Mouse (Mus musculus) myocyte (in vitro differentiated cells): ENCODE data around the gene Cd248. TPM values are rescaled to one million over a fixed set of nuclear protein-coding genes. Genes with fewer than 3 reads are reported as not detected.

Source experiments
- H3K27me3 ChIP-seq: one replicate; pipeline ENCODE4 v1.6.1; 2011; ENCODE audit not compliant: control insufficient read depth, insufficient read depth, insufficient read length
- H3K36me3 ChIP-seq: one replicate; pipeline ENCODE4 v1.6.1; 2011; ENCODE audit not compliant: control insufficient read depth, insufficient read depth
- H3K4me2 ChIP-seq: one replicate; pipeline ENCODE4 v1.6.1; 2011; ENCODE audit warnings: low read depth, control low read depth
- H3K4me3 ChIP-seq: one replicate; pipeline ENCODE4 v1.5.1; 2011; ENCODE audit warnings: mild to moderate bottlenecking, control low read depth, moderate library complexity
- H3K79me2 ChIP-seq: one replicate; pipeline ENCODE4 v1.6.1; 2011; ENCODE audit not compliant: control insufficient read depth, insufficient read depth
- H3ac ChIP-seq: one replicate; pipeline ENCODE4 v1.6.1; 2011; ENCODE audit not compliant: control insufficient read depth, insufficient read length
- CEBPB ChIP-seq: IDR thresholded peaks from 2 replicates; pipeline ENCODE4 v1.6.1; 2011; ENCODE audit warnings: mild to moderate bottlenecking, moderate library complexity; ENCODE audit not compliant: poor library complexity, insufficient read depth, severe bottlenecking
- E2F4 ChIP-seq: IDR thresholded peaks from one replicate; pipeline ENCODE4 v1.6.1; 2011; ENCODE audit warnings: mild to moderate bottlenecking, control low read depth, moderate library complexity; ENCODE audit not compliant: insufficient read depth
- MAX ChIP-seq: IDR thresholded peaks from one replicate; pipeline ENCODE4 v1.6.1; 2011; ENCODE audit warnings: low read depth, mild to moderate bottlenecking, control low read depth
- MYOD1 ChIP-seq, 3 experiments: IDR thresholded peaks; one replicate each; pipeline ENCODE4 v1.6.1; 2011; ENCODE audit warnings: control low read depth in 2 of 3, low read depth in 2 of 3, mild to moderate bottlenecking in 2 of 3, moderate library complexity in 1 of 3; ENCODE audit not compliant: insufficient read length in 2 of 3, control insufficient read depth in 1 of 3
- MYOG ChIP-seq, 3 experiments: IDR thresholded peaks; one replicate each; pipeline ENCODE4 v1.6.1; 2011; ENCODE audit warnings: control low read depth in 2 of 3, low read depth in 2 of 3, mild to moderate bottlenecking in 2 of 3; ENCODE audit not compliant: insufficient read length in 2 of 3, control insufficient read depth in 1 of 3, insufficient read depth in 1 of 3
- POLR2A ChIP-seq: IDR thresholded peaks from one replicate; pipeline ENCODE4 v1.6.1; 2011; ENCODE audit warnings: low read depth, mild to moderate bottlenecking, control low read depth, moderate library complexity; ENCODE audit not compliant: insufficient read length
- POLR2AphosphoS2 ChIP-seq: IDR thresholded peaks from one replicate; pipeline ENCODE4 v1.6.1; 2011; ENCODE audit warnings: low read depth, control low read depth; ENCODE audit not compliant: insufficient read length
- REST ChIP-seq: IDR thresholded peaks from one replicate; pipeline ENCODE4 v1.6.1; 2011; ENCODE audit warnings: mild to moderate bottlenecking, control low read depth, moderate library complexity; ENCODE audit not compliant: insufficient read depth, insufficient read length
- SRF ChIP-seq: IDR thresholded peaks from one replicate; pipeline ENCODE4 v1.6.1; 2011; ENCODE audit warnings: low read depth; ENCODE audit not compliant: control insufficient read depth, insufficient read length
- TCF12 ChIP-seq: IDR thresholded peaks from one replicate; pipeline ENCODE4 v1.6.1; 2011; ENCODE audit warnings: mild to moderate bottlenecking, control low read depth; ENCODE audit not compliant: poor library complexity, insufficient read depth, severe bottlenecking
- TCF3 ChIP-seq: IDR thresholded peaks from one replicate; pipeline ENCODE4 v1.6.1; 2011; ENCODE audit warnings: low read depth, control low read depth; ENCODE audit not compliant: insufficient read length
- USF1 ChIP-seq: IDR thresholded peaks from one replicate; pipeline ENCODE4 v1.6.1; 2011; ENCODE audit warnings: low read depth, mild to moderate bottlenecking, control low read depth, moderate library complexity
- polyA plus RNA-seq: library from polyadenylated mRNA; unstranded; fragments of >200 nt; fragmentation: generic; extraction: Trizol; gene quantifications from one replicate; pipeline ENCODE4 v1.2.1, GENCODE M21; 2012; ENCODE audit warnings: missing spikeins

Cd248 gene
- polyA plus RNA-seq, 1 experiment, result 10.4 TPM

GRCm38 (mm10) chr19:5092083-5092482 is 24.2 kb downstream of the Cd248 start:
- no peak overlapping the region for H3K4me2 ChIP-seq
- H3K27me3 ChIP-seq, result no peaks in the 10 kb centered on the region
- H3K36me3 ChIP-seq, result no peaks in the 10 kb centered on the region
- TF ChIP-seq POLR2AphosphoS2 (no peak), SRF (no peak)
- H3K4me3 ChIP-seq, result no peak overlapping the region
- H3K79me2 ChIP-seq, result no peaks in the 10 kb centered on the region
- H3ac ChIP-seq, result no peak overlapping the region

- H3K4me3 ChIP-seq, result no peak overlapping the region
- H3K79me2 ChIP-seq, result no peaks in the 10 kb centered on the region
- no peak for TF ChIP-seq CEBPB
- no peak for TF ChIP-seq REST
- TF ChIP-seq POLR2AphosphoS2, result no peak
- TF ChIP-seq SRF, result no peak
- TF ChIP-seq MYOD1 (IDR thresholded peaks at IDR 0.05; ENCODE audit: control insufficient read depth in 1 of 3, insufficient read length in 2 of 3, low read depth in 2 of 3), result no peak
- TF ChIP-seq MAX, result no peak
- no peak for TF ChIP-seq POLR2A
- TF ChIP-seq TCF3, result no peak
- TF ChIP-seq TCF12, result no peak
- no peak for TF ChIP-seq MYOG (IDR thresholded peaks at IDR 0.05; ENCODE audit: control insufficient read depth in 1 of 3, insufficient read depth in 1 of 3, insufficient read length in 2 of 3, low read depth in 2 of 3)
- no peak for TF ChIP-seq E2F4
- TF ChIP-seq USF1, result no peak
- H3ac ChIP-seq, result no peak overlapping the region
- H3K36me3 ChIP-seq, result no peaks in the 10 kb centered on the region
- no peaks in the 10 kb centered on the region for H3K27me3 ChIP-seq
- no peak overlapping the region for H3K4me2 ChIP-seq
Observed at GRCm38 (mm10) chr19:5093481-5094242, 25.8 kb downstream of the Cd248 start.

DNA sequence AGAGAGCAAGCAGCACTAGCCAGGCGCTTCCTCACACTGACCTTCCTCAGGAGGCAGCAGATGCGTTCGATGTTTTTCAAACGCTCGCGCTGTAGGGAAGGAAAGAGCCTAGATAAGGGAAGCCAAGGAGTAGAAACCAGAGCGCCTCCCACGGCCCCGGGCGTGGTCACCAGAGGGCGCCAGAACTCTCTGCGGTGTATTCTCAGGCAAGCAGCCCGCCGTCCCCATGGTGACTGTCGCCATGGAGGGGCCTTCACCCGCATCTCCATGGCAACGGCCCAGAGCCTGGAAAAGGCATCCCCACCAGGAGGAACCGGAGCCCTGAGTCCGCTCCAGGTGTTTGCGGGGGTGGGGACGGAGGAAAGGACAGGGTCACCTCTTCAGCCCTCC is 26.4 kb downstream of the Cd248 start:
- no peak overlapping the region for H3ac ChIP-seq
- TF ChIP-seq REST (no peak), MAX (no peak), MYOG (IDR thresholded peaks at IDR 0.05; ENCODE audit: control insufficient read depth in 1 of 3, insufficient read depth in 1 of 3, insufficient read length in 2 of 3, low read depth in 2 of 3) (no peak), TCF12 (no peak), E2F4 (no peak), POLR2AphosphoS2 (peak; percentile 83)
- H3K36me3 ChIP-seq, result no peaks in the 10 kb centered on the region
- no peaks in the 10 kb centered on the region for H3K79me2 ChIP-seq
- H3K27me3 ChIP-seq, result no peaks in the 10 kb centered on the region
- no peak overlapping the region for H3K4me3 ChIP-seq
- H3K4me2 ChIP-seq, result no peak overlapping the region

- Histone ChIP-seq H3K4me2 (no peak overlapping the region), H3K36me3 (no peaks in the 10 kb centered on the region), H3ac (no peak overlapping the region), H3K27me3 (no peaks in the 10 kb centered on the region), H3K79me2 (no peaks in the 10 kb centered on the region), H3K4me3 (no peak overlapping the region)
- TF ChIP-seq CEBPB (no peak), POLR2AphosphoS2 (peak; percentile 4)
Observed at GRCm38 (mm10) chr19:5094746-5095417, 27.0 kb downstream of the Cd248 start.

DNA sequence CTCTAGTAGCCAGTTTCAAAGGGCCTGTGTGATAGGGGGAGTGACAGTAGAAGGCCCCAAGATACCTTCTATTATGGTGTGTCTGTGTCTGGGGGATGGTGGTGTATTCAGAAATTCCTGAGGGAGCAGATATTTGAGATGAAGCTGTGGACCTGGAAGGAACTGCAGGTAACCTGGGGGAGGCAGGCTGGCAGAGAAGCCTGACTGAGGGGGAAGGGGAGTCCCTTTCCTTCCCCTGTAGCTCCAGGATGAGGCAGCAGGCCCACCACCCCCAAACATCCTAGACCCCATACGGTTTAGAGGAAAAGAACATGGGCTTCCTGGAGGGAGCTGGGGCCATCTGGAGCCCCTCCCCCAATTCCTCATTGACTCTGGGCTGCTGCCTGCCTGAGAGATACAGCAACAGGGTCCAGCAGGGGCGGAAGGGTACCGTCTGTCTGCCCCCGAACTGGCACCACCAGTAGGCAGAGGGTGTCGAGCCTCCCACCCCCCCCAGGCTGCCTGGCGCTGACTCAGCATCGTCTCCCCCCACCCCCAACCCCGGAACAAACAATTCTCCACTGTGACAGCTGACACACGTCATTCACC is 28.1 kb downstream of the Cd248 start:
- no peaks in the 10 kb centered on the region for H3K27me3 ChIP-seq
- H3K4me3 ChIP-seq, result no peak overlapping the region
- no peak overlapping the region for H3K4me2 ChIP-seq
- H3ac ChIP-seq, result no peak overlapping the region
- H3K79me2 ChIP-seq, result no peaks in the 10 kb centered on the region
- TF ChIP-seq CEBPB, result no peak
- peak in 1 of 3 experiments; percentile 44 for TF ChIP-seq MYOD1 (IDR thresholded peaks at IDR 0.05; ENCODE audit: control insufficient read depth in 1 of 3, insufficient read length in 2 of 3, low read depth in 2 of 3)
- TF ChIP-seq POLR2AphosphoS2, result peak; percentile 68
- H3K36me3 ChIP-seq, result peaks cover 2% of the 10 kb centered on the region
